Mouse (Mus musculus) embryonic fibroblast, embryonic 13.5 days (primary cell): Measurements from ENCODE around the gene Des. TPM values are rescaled to one million over a fixed set of nuclear protein-coding genes. Genes with fewer than 3 reads are reported as not detected.

ENCODE experiments used
- H3K27ac ChIP-seq: 2 replicates; pipeline ENCODE4 v1.5.1; 2012; ENCODE audit warnings: low read length, control low read depth, inconsistent platforms; ENCODE audit not compliant: insufficient read depth
- H3K4me1 ChIP-seq: 2 replicates; pipeline ENCODE4 v1.6.1; 2011; ENCODE audit warnings: low read length; ENCODE audit not compliant: control insufficient read depth, insufficient read depth
- H3K4me3 ChIP-seq: 2 replicates; pipeline ENCODE4 v1.5.1; 2011; ENCODE audit warnings: mild to moderate bottlenecking, control low read depth, low read length; ENCODE audit not compliant: insufficient read depth
- CTCF ChIP-seq: IDR thresholded peaks from 2 replicates; pipeline ENCODE4 v1.5.1; 2011; ENCODE audit warnings: mild to moderate bottlenecking, control low read depth, low read length, moderate library complexity, borderline replicate concordance; ENCODE audit not compliant: insufficient read depth
- POLR2A ChIP-seq: IDR thresholded peaks from 2 replicates; pipeline ENCODE4 v1.6.1; 2011; ENCODE audit warnings: low read depth, mild to moderate bottlenecking, control low read depth, low read length, moderate library complexity
- polyA plus RNA-seq: library from polyadenylated mRNA; stranded (reverse); fragments of >200 nt; gene quantifications from 2 replicates; pipeline ENCODE4 v1.2.4, GENCODE M21; 2011; ENCODE audit warnings: low read depth; ENCODE audit not compliant: missing spikeins, insufficient read length

The Des gene
- polyA plus RNA-seq, 1 experiment, result 11.3 TPM

GRCm38 (mm10) chr1:75345036-75345935 is 14.8 kb upstream of the Des start:
- Histone ChIP-seq H3K4me1 (peaks cover 16% of the 10 kb centered on the region), H3K27ac (no peak overlapping the region), H3K4me3 (no peak overlapping the region)
- no peak for TF ChIP-seq POLR2A
- TF ChIP-seq CTCF, result no peak

- TF ChIP-seq CTCF (no peak), POLR2A (no peak)
- H3K27ac ChIP-seq, result peak overlapping the region; percentile 50; the same call in 1 of the 2 replicates
- peaks cover 16% of the 10 kb centered on the region for H3K4me1 ChIP-seq
- no peak overlapping the region for H3K4me3 ChIP-seq
These were observed 12.8 kb upstream of the Des start for GRCm38 (mm10) chr1:75347279-75347678.

- no peak overlapping the region for H3K27ac ChIP-seq
- H3K4me3 ChIP-seq, result no peak overlapping the region
- no peak for TF ChIP-seq CTCF
- TF ChIP-seq POLR2A, result no peak
- H3K4me1 ChIP-seq, result peaks cover 12% of the 10 kb centered on the region
These were observed 10.9 kb upstream of the Des start for GRCm38 (mm10) chr1:75349275-75349674.

- Histone ChIP-seq H3K4me1 (0 out of 2 replicates have a peak, but pooled peaks cover 2% of the 10 kb centered on the region), H3K4me3 (no peak overlapping the region), H3K27ac (no peak overlapping the region)
- TF ChIP-seq CTCF (no peak), POLR2A (no peak)
These were observed 2.9 kb upstream of the Des start for GRCm38 (mm10) chr1:75357261-75357660.

- Histone ChIP-seq H3K4me3 (no peak overlapping the region), H3K27ac (no peak overlapping the region), H3K4me1 (0 out of 2 replicates have a peak, but pooled peaks cover 2% of the 10 kb centered on the region)
- TF ChIP-seq CTCF (no peak), POLR2A (no peak)
These were observed 2.1 kb upstream of the Des start for GRCm38 (mm10) chr1:75358009-75358408.

GRCm38 (mm10) chr1:75359346-75359745 is 783 bp upstream of the Des start:
- 0 out of 2 replicates have a peak, but pooled peaks cover 2% of the 10 kb centered on the region for H3K4me1 ChIP-seq
- TF ChIP-seq POLR2A, result no peak
- H3K27ac ChIP-seq, result no peak overlapping the region
- H3K4me3 ChIP-seq, result no peak overlapping the region

- no peak for TF ChIP-seq CTCF
- TF ChIP-seq POLR2A, result no peak
- Histone ChIP-seq H3K4me1 (0 out of 2 replicates have a peak, but pooled peaks cover 2% of the 10 kb centered on the region), H3K4me3 (no peak overlapping the region), H3K27ac (no peak overlapping the region)
These were observed 994 bp downstream of the Des start for GRCm38 (mm10) chr1:75361123-75361522.

- no peak for TF ChIP-seq POLR2A
- no peak for TF ChIP-seq CTCF
- Histone ChIP-seq H3K27ac (no peak overlapping the region), H3K4me3 (no peak overlapping the region), H3K4me1 (0 out of 2 replicates have a peak, but pooled peaks cover 2% of the 10 kb centered on the region)
These were observed 1.6 kb downstream of the Des start for GRCm38 (mm10) chr1:75361750-75362149.

- Histone ChIP-seq H3K4me1 (0 out of 2 replicates have a peak, but pooled peaks cover 2% of the 10 kb centered on the region), H3K4me3 (no peak overlapping the region), H3K27ac (no peak overlapping the region)
- TF ChIP-seq POLR2A, result no peak
- no peak for TF ChIP-seq CTCF
These were observed 3.7 kb downstream of the Des start for GRCm38 (mm10) chr1:75363868-75364267.

- no peak overlapping the region for H3K27ac ChIP-seq
- H3K4me3 ChIP-seq, result no peak overlapping the region
- H3K4me1 ChIP-seq, result 0 out of 2 replicates have a peak, but pooled peaks cover 2% of the 10 kb centered on the region
- TF ChIP-seq CTCF, result no peak
- no peak for TF ChIP-seq POLR2A
These were observed 5.5 kb downstream of the Des start for GRCm38 (mm10) chr1:75365510-75366137.
